Mouse (Mus musculus) embryo, embryonic 10 days (tissue): ENCODE measurements around the gene Cln3.

Source experiments
- DNase-seq: peaks from one replicate; pipeline ENCODE4 v3.0.0-alpha.2; 2015; ENCODE audit warnings: low spot score

Cln3 gene

GRCm38 (mm10) chr7:126594862-126595561 lies 9.4 kb upstream of the Cln3 start, which contains the start of gene Il27:
Gene Il27 (minus strand): TSS chr7:126594941.
- no peak for DNase-seq

GRCm38 (mm10) chr7:126587779-126588178 lies 2.2 kb upstream of the Cln3 start:
- peak; percentile 90 for DNase-seq

- no peak for DNase-seq
Observed at GRCm38 (mm10) chr7:126586839-126587238, 1.2 kb upstream of the Cln3 start.

- DNase-seq, result no peak
Observed at GRCm38 (mm10) chr7:126584506-126584977, 1.1 kb downstream of the Cln3 start, which contains the start of gene Apobr. Gene Apobr (plus strand): TSS chr7:126584942.

GRCm38 (mm10) chr7:126583761-126584160 lies 1.9 kb downstream of the Cln3 start:
- DNase-seq, result no peak

GRCm38 (mm10) chr7:126583251-126583709 lies 2.3 kb downstream of the Cln3 start:
- DNase-seq, result peak; percentile 94

GRCm38 (mm10) chr7:126582759-126583158 lies 2.9 kb downstream of the Cln3 start:
- peak; percentile 59 for DNase-seq

- no peak for DNase-seq
Observed at GRCm38 (mm10) chr7:126581661-126582060, 4.0 kb downstream of the Cln3 start.

- peak; percentile 34 for DNase-seq
Observed at GRCm38 (mm10) chr7:126579172-126579571, 6.4 kb downstream of the Cln3 start.

- peak; percentile 81 for DNase-seq
Observed at GRCm38 (mm10) chr7:126576946-126577345, 8.7 kb downstream of the Cln3 start.

- DNase-seq, result peak; percentile 96
Observed at GRCm38 (mm10) chr7:126566094-126566765, 19.4 kb downstream of the Cln3 start, which contains the start of gene Eif3c. Gene Eif3c (minus strand): TSS chr7:126566411.

GRCm38 (mm10) chr7:126565693-126566092 lies 19.9 kb downstream of the Cln3 start:
- peak; percentile 36 for DNase-seq

- DNase-seq, result no peak
Observed at GRCm38 (mm10) chr7:126556635-126557034, 29.0 kb downstream of the Cln3 start.

- no peak for DNase-seq
Observed at GRCm38 (mm10) chr7:126554796-126555195, 30.8 kb downstream of the Cln3 start.

- DNase-seq, result no peak
Observed at GRCm38 (mm10) chr7:126545631-126546030, 40.0 kb downstream of the Cln3 start.

- DNase-seq, result no peak
Observed at GRCm38 (mm10) chr7:126541661-126542060, 44.0 kb downstream of the Cln3 start.

- peak; percentile 62 for DNase-seq
Observed at GRCm38 (mm10) chr7:126537820-126538585, 47.6 kb downstream of the Cln3 start.

- DNase-seq, result no peak
Observed at GRCm38 (mm10) chr7:126536466-126536865, 49.2 kb downstream of the Cln3 start.

- peak; percentile 56 for DNase-seq
Observed at GRCm38 (mm10) chr7:126535766-126536165, 49.9 kb downstream of the Cln3 start.

GRCm38 (mm10) chr7:126533434-126533833 lies 52.2 kb downstream of the Cln3 start:
- no peak for DNase-seq

GRCm38 (mm10) chr7:126528166-126528577 lies 57.4 kb downstream of the Cln3 start:
- peak; percentile 74 for DNase-seq

- DNase-seq, result no peak
Observed at GRCm38 (mm10) chr7:126523316-126523715, 62.3 kb downstream of the Cln3 start.
